Mouse (Mus musculus) heart, embryonic 16.5 days (tissue): ENCODE measurements around the gene Ulk4. TPM values are rescaled to one million over a fixed set of nuclear protein-coding genes. Genes with fewer than 3 reads are reported as not detected.

Source experiments
- ATAC-seq: fragments of 200-750 bp; cut with Nextera tagmentation; replicated peaks from 2 replicates; pipeline ENCODE4 v1.8.0; 2017; ENCODE audit warnings: moderate number of reproducible peaks; ENCODE audit not compliant: insufficient read depth, low FRiP score; ENCODE audit errors: extremely low read depth
- H3K27ac ChIP-seq: fragments of 300-500 bp; sonication (generic); 2 replicates; pipeline ENCODE4 v1.5.1; 2014; ENCODE audit warnings: mild to moderate bottlenecking, low read length, control low read depth, moderate library complexity
- H3K27me3 ChIP-seq: fragments of 300-500 bp; sonication (generic); 2 replicates; pipeline ENCODE4 v1.6.1; 2014; ENCODE audit warnings: low read length, mixed read lengths; ENCODE audit not compliant: control insufficient read depth, insufficient read depth
- H3K36me3 ChIP-seq: fragments of 300-500 bp; sonication (generic); 2 replicates; pipeline ENCODE4 v1.6.1; 2014; ENCODE audit not compliant: control insufficient read depth, insufficient read depth
- H3K4me1 ChIP-seq: fragments of 300-500 bp; sonication (generic); 2 replicates; pipeline ENCODE4 v1.6.1; 2014; ENCODE audit warnings: low read length, mixed read lengths; ENCODE audit not compliant: control insufficient read depth, insufficient read depth
- H3K4me2 ChIP-seq: fragments of 300-500 bp; sonication (generic); 2 replicates; pipeline ENCODE4 v1.6.1; 2014; ENCODE audit warnings: low read depth, mild to moderate bottlenecking, control low read depth, low read length
- H3K4me3 ChIP-seq: fragments of 300-500 bp; sonication (generic); 2 replicates; pipeline ENCODE4 v1.5.1; 2014; ENCODE audit warnings: mild to moderate bottlenecking, control low read depth, low read length
- H3K9ac ChIP-seq: fragments of 300-500 bp; sonication (generic); 2 replicates; pipeline ENCODE4 v1.6.1; 2014; ENCODE audit warnings: low read length, control low read depth
- H3K9me3 ChIP-seq: fragments of 300-500 bp; sonication (generic); replicated peaks from 2 replicates; pipeline ENCODE4 v1.6.1; 2016; ENCODE audit warnings: low read length; ENCODE audit not compliant: control insufficient read depth
- WGBS: fragments of 180-500 bp; shearing (Covaris S2); extraction: QIAGEN DNeasy Blood & Tissue Kit; methylation state at CpG from one replicate; pipeline ENCODE4 v1.1.7; 2014; 5-methylcytosine and 5-hydroxymethylcytosine counted together
- polyA plus RNA-seq: library from polyadenylated mRNA; unstranded; fragments of >200 nt; fragmentation: Nextera tagmentation; extraction: Ambion mirVana; gene quantifications from 2 replicates; pipeline ENCODE4 v1.2.1, GENCODE M21; 2015

The Ulk4 gene
- polyA plus RNA-seq, 1 experiment from 2014 or later, result 105 TPM

DNA sequence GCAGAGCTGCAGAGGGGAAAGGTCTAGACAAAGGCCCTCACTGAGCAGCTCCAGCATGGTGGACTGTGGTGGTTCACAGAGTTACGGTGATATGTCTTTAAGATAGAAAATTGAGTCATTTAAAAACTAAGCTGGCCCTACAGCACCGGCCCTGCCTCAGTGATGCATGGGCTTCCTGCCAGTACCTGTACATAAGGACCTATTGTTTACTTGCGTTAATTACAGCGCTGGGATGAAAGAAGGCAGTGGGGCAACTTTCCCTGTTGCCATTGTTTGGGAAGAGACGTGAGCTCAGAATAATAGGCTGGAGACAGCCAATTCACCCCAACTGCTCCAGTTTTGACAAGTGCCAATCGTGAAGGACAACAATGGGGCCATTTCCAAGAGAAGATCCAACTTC, 344.6 kb downstream of the Ulk4 start:
- ATAC-seq, result no peak
- Histone ChIP-seq H3K27me3 (no peaks in the 10 kb centered on the region), H3K4me3 (no peak overlapping the region), H3K9ac (no peak overlapping the region), H3K4me1 (peaks cover 24% of the 10 kb centered on the region), H3K36me3 (no peaks in the 10 kb centered on the region), H3K4me2 (no peak overlapping the region), H3K27ac (no peak overlapping the region; the same call in none of the 2 replicates), H3K9me3 (no peaks in the 10 kb centered on the region)
- WGBS, result 65% methylated on average over 6 of the region's 6 CpGs

DNA sequence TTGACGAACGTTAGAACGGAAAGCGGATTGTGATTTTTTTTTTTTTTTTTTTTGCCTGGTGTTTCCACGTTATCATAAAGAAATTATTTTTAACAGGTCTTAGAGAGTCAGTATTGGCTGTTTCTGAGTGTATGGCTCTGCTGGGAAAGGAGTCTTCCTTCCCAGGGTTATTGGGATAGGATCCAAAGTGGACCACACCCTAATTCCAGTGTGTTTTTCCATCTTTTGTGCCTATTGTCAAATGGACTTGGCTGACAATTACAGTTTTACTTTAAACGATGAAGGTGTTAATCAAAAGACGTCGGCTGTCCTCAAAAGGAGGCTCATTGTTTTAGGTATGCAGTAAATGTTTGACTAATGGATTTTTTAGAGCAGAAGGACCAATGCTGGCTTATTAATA, 346.2 kb downstream of the Ulk4 start:
- peaks cover 10% of the 10 kb centered on the region for H3K4me1 ChIP-seq
- no peak overlapping the region for H3K4me2 ChIP-seq
- ATAC-seq, result no peak
- H3K27me3 ChIP-seq, result no peaks in the 10 kb centered on the region
- H3K9me3 ChIP-seq, result no peaks in the 10 kb centered on the region
- H3K27ac ChIP-seq, result no peak overlapping the region
- H3K36me3 ChIP-seq, result no peaks in the 10 kb centered on the region
- H3K9ac ChIP-seq, result no peak overlapping the region
- no peak overlapping the region for H3K4me3 ChIP-seq
- WGBS, result 41% methylated on average over 8 of the region's 8 CpGs

DNA sequence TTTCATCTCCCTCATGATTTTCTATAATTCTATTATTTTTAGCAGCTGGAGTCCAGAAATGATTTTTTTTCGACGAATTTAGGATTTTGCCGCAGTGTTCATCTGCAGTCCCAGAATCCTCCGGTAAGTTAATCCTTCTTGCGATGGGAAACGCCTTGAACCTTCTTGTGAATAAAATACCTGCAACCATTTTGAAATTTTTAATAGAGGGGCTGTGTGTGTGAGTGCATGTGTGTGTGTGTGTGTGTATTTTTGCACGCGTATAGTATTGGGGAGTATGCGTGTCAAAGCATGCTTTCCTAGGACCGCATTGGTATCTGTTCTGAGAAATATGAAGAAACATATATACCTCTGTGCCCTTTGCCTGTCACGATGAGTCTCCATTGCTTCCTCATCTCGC, 347.0 kb downstream of the Ulk4 start:
- peaks cover 3% of the 10 kb centered on the region; the same call in 1 of the 2 replicates for H3K4me1 ChIP-seq
- no peak for ATAC-seq
- no peak overlapping the region for H3K4me3 ChIP-seq
- 96% methylated on average over 12 of the region's 12 CpGs for WGBS
- H3K27me3 ChIP-seq, result no peaks in the 10 kb centered on the region
- H3K27ac ChIP-seq, result no peak overlapping the region
- no peaks in the 10 kb centered on the region for H3K36me3 ChIP-seq
- H3K4me2 ChIP-seq, result no peak overlapping the region
- no peak overlapping the region for H3K9ac ChIP-seq
- no peaks in the 10 kb centered on the region for H3K9me3 ChIP-seq

DNA sequence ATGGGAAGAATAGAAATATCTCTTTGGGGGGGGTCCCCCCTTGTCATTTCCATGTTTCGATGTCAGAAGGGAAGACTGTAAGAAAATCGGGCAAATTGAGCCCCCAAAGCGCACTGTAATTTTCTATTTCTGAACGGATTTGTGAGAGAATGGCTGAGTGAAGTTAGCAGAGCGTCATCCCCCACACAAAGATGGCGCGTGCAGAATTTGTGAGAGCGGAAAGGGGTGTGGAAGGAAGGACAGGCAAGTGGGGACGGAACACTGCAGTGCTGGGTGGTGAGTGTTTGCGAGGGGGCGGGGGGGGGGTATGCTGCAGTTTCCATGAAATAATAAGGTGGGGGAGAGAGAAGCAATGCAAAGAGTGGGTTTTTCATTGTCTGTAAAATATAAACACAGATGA, 347.9 kb downstream of the Ulk4 start, which contains the start of gene Ctnnb1:
Gene Ctnnb1, plus strand, starts transcription at position 136 of the 400 bp plus-strand sequence.
- H3K4me2 ChIP-seq, result no peak within 1 kb of the TSS
- H3K9ac ChIP-seq, result no peak within 1 kb of the TSS
- no peak within 1 kb of the TSS for H3K27ac ChIP-seq
- no peaks in the 10 kb centered on the region for H3K27me3 ChIP-seq
- WGBS, result 90% methylated on average over 11 of the region's 11 CpGs
- H3K9me3 ChIP-seq, result no peaks in the 10 kb centered on the region
- peaks cover 3% of the 10 kb centered on the region; the same call in 1 of the 2 replicates for H3K4me1 ChIP-seq
- H3K36me3 ChIP-seq, result no peaks in the 10 kb centered on the region
- no peak for ATAC-seq
- H3K4me3 ChIP-seq, result no peak within 1 kb of the TSS

DNA sequence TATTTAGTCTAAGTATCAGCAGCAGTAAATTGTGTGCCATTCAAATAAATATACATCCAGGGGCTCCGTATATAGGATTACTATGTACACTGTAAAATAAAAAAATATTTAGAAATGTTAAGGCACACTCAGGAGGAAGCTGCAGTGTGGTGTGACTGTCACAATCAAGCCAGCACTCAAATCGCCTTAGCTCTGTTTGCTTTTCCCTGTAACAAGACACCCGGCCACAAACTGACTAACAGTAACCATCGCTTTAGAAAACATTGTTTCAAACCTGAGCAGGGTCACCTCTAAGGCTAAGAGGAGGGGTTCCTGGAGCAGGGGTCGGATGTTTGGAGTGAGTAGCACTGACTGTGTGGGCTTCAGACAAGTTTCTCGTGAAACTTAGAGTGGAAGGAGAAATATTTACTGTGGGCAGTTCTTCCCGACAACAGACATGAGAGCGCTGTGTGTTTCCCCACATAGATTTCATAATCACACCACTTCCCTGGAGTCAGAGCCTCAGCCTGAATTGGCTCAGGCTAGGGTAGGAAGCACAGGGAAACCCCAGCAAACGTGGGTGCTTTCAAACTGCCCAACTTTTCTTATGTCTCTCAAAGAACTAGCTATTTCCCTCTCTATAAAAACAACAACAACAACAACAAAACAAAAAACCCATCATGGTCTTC, 349.9 kb downstream of the Ulk4 start:
- no peak for ATAC-seq
- H3K27ac ChIP-seq, result no peak overlapping the region
- no peak overlapping the region for H3K4me3 ChIP-seq
- 25% methylated on average over 9 of the region's 9 CpGs for WGBS
- no peaks in the 10 kb centered on the region for H3K27me3 ChIP-seq
- no peaks in the 10 kb centered on the region for H3K4me1 ChIP-seq
- H3K9me3 ChIP-seq, result no peaks in the 10 kb centered on the region
- no peak overlapping the region for H3K4me2 ChIP-seq
- no peak overlapping the region for H3K9ac ChIP-seq
- H3K36me3 ChIP-seq, result no peaks in the 10 kb centered on the region

DNA sequence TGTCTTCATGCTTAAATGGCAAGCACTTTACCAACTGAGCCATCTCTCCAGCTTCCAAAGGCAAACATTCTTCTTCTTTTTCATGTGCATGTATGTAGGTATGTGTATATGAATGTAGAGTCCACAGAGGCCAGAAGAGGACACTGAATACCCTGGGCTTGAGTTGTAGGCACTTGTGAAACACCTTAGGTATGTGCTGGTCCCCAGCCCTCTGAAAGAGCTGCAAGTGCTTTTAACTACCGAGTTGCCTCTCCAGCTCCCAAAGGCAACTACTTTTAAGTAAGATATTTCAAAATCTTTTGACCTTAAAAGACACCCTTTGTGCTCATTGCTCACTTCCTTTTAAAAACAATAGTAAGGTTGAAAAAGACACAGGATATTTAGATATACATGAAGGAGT, 350.9 kb downstream of the Ulk4 start:
- H3K27me3 ChIP-seq, result no peaks in the 10 kb centered on the region
- no peaks in the 10 kb centered on the region for H3K9me3 ChIP-seq
- H3K27ac ChIP-seq, result no peak overlapping the region
- H3K4me2 ChIP-seq, result no peak overlapping the region
- WGBS, result 35% methylated on average over 1 of the region's 1 CpGs
- no peak for ATAC-seq
- H3K4me3 ChIP-seq, result no peak overlapping the region
- no peak overlapping the region for H3K9ac ChIP-seq
- no peaks in the 10 kb centered on the region for H3K36me3 ChIP-seq
- no peaks in the 10 kb centered on the region for H3K4me1 ChIP-seq

DNA sequence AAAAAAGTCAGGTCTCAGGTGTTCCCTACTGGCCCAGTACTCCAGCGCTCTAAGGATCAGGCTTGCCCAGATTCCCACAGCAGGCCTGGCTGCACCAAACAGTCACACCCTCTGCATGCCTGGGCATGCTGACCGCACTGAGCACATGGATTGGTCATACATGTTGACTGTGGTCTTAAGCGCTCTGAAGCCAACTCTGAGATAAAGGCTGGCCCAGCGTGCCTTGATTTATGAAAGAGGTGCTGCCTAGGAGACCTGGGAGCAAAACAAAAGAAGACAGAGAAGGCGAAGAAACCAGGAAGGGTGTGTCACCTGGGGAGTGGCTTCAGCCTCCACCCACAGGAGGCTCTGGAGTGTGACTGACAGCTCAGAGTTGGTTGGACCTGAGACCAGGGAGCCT, 357.9 kb downstream of the Ulk4 start:
- ATAC-seq, result no peak
- no peak overlapping the region for H3K4me2 ChIP-seq
- H3K4me3 ChIP-seq, result no peak overlapping the region
- no peaks in the 10 kb centered on the region for H3K4me1 ChIP-seq
- no peaks in the 10 kb centered on the region for H3K36me3 ChIP-seq
- no peaks in the 10 kb centered on the region for H3K27me3 ChIP-seq
- H3K27ac ChIP-seq, result no peak overlapping the region
- 0 out of 2 replicates have a peak, but pooled peaks cover 5% of the 10 kb centered on the region for H3K9me3 ChIP-seq
- WGBS, result 73% methylated on average over 5 of the region's 5 CpGs
- peak overlapping the region; percentile 27; the same call in 1 of the 2 replicates for H3K9ac ChIP-seq

DNA sequence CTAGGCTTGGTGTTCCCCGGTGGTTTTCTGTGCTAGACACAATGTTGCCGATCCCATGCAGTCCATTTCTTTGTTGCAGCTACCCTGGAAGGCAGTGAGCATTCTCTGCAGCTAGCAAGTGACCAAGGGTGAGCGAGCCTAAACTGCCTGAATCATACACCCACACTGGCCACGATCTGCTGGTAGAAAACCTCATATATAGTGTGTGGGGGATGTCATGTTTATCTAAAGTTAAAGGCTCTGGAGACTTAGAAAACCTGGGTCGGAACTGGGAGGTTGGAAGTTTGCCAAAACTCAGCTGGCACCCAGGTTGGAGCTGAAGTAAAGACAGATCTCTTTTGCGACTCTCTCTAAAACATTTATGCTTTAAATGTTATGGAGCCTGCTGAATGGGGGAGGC, 358.4 kb downstream of the Ulk4 start:
- Histone ChIP-seq H3K4me3 (no peak overlapping the region), H3K9me3 (0 out of 2 replicates have a peak, but pooled peaks cover 5% of the 10 kb centered on the region), H3K4me1 (no peaks in the 10 kb centered on the region), H3K27ac (no peak overlapping the region), H3K9ac (no peak overlapping the region; the same call in 1 of the 2 replicates), H3K27me3 (no peaks in the 10 kb centered on the region), H3K36me3 (no peaks in the 10 kb centered on the region), H3K4me2 (no peak overlapping the region)
- WGBS, result 23% methylated on average over 6 of the region's 6 CpGs
- ATAC-seq, result no peak

DNA sequence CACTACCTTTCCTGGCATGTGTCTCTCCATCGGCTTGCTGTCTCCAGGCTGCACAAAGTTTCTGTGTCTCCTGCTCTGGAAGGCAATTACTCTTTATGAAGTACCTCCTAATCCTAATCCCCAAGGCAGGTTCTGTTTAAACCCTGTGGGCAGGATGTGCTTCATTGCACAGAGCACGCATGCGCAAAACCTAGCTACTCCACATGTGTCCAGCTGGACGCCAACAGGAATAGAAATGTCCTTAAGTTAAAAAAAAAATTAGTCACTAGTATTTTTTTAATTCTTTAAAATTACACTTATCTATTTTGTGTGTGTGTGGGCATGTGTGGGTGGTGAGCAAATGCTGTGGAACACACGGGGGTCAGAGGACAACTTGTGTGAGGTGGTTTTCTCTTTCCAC, 358.8 kb downstream of the Ulk4 start:
- WGBS, result 80% methylated on average over 5 of the region's 5 CpGs
- no peaks in the 10 kb centered on the region for H3K36me3 ChIP-seq

More for the DNA sequence above, 358.8 kb downstream of the Ulk4 start:
- Histone ChIP-seq H3K27ac (no peak overlapping the region), H3K4me1 (no peaks in the 10 kb centered on the region), H3K4me2 (no peak overlapping the region), H3K27me3 (no peaks in the 10 kb centered on the region), H3K4me3 (no peak overlapping the region), H3K9me3 (0 out of 2 replicates have a peak, but pooled peaks cover 5% of the 10 kb centered on the region), H3K9ac (no peak overlapping the region)
- no peak for ATAC-seq
